Mouse (Mus musculus): ENCODE data around the gene Higd2a. TPM values are rescaled to one million over a fixed set of nuclear protein-coding genes. Genes with fewer than 3 reads are reported as not detected.

Higd2a gene
- polyA plus RNA-seq, 1 experiment from 2014 or later = 172 TPM

DNA sequence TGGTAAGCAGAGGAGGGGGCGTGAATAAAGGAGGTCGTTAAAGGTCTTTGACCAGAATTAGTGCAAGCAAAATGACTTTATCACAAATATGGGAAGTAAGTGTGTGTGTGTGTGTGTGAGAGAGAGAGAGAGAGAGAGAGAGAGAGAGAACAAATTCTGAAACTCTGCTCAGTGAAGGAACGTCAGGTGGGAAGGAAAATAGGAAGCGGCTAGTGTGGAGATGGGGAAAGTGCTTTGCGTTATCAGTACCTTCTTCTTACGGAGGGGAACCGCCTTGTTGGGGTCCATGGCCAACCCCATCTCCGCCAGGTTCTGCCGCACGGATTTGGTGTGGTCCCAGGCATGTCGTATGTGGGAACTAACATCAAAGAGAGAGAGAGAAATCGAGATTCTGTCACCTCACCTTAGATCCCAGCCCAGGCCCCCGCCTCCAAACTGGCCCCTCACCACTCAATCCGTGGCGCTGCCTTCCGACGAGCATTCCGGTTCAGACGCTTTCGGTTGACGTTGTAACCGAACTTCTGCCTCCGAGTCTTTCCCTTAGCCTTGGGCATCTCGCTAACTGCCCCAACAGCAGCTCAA, 502 bp upstream of the Higd2a start:
- Histone ChIP-seq H3K27ac (no peak overlapping the region), H3K27me3 (replicated peaks) (no peaks in the 10 kb centered on the region), H3K4me2 (replicated peaks) (peak overlapping the region; percentile 76), H3K9me3 (no peaks in the 10 kb centered on the region), H3K4me3 (peak overlapping the region; percentile 66), H3K9ac (peak overlapping the region; percentile 74), H3K4me1 (peaks cover 8% of the 10 kb centered on the region), H3K36me3 (peaks cover 38% of the 10 kb centered on the region)
- WGBS = 2% methylated on average over 24 of the region's 24 CpGs
- peak; percentile 48 for ATAC-seq (ENCODE audit: low FRiP score, low read depth)

DNA sequence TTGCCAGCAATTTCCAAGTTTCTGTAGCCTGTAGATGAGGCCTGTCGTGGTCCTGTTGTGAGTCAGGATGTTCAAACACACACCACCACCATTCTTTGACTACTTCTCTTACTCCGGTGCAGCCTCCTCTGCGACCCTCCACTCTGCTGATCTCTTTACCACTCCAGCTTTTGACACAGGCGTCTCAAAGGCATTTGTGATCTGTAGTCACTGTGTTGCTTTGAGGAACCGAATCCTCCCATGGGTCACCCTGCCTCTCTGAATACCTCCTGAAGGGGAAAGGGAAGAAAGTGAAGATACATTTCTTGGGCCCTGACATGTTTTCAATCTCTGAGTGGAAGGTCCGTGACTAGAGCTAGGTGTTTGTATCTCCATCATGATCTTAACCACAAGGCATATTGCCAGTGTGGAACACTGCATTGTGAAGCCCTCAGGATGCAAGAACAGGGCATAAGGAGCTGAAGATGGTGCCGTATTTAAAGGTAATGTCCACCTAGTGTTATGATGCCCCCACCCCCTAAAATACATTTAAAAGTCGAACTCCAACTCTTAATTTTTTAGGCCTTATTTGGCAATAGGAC, 1.9 kb downstream of the Higd2a start:
- Histone ChIP-seq H3K27me3 (replicated peaks) (no peaks in the 10 kb centered on the region), H3K9ac (no peak overlapping the region), H3K36me3 (peaks cover 34% of the 10 kb centered on the region), H3K4me2 (replicated peaks) (0 out of 2 replicates have a peak overlapping the region, but pooled peaks have one; percentile 76), H3K9me3 (no peaks in the 10 kb centered on the region), H3K27ac (no peak overlapping the region), H3K4me1 (peaks cover 8% of the 10 kb centered on the region), H3K4me3 (no peak overlapping the region)
- WGBS = 95% methylated on average over 8 of the region's 8 CpGs
- no peak for ATAC-seq (ENCODE audit: low FRiP score, low read depth)

DNA sequence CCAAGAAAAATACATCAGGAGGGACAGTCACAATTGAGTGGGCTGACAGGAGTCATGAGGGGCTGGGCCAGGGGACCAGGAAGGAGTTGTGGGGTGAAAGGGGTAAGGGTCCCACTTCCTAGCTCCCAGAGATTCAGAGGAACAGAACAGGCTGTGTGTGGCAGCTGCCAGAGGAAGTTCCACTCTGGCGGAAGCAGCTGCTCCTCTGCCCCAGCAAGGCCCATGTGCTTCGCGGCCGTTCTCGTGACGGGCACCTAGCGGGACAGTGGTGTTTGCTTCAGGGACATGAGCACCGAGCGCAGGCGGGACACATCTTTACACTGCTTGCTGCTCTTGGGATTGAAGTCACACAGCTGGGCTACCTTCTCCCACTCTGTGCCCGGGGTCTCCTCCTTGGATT, 3.6 kb downstream of the Higd2a start:
- WGBS = 93% methylated on average over 11 of the region's 11 CpGs
- Histone ChIP-seq H3K4me2 (replicated peaks) (no peak overlapping the region), H3K27ac (no peak overlapping the region), H3K4me1 (peaks cover 8% of the 10 kb centered on the region), H3K36me3 (peaks cover 33% of the 10 kb centered on the region), H3K4me3 (no peak overlapping the region), H3K9me3 (no peaks in the 10 kb centered on the region), H3K9ac (no peak overlapping the region), H3K27me3 (replicated peaks) (no peaks in the 10 kb centered on the region)
- ATAC-seq (ENCODE audit: low FRiP score, low read depth) = no peak

DNA sequence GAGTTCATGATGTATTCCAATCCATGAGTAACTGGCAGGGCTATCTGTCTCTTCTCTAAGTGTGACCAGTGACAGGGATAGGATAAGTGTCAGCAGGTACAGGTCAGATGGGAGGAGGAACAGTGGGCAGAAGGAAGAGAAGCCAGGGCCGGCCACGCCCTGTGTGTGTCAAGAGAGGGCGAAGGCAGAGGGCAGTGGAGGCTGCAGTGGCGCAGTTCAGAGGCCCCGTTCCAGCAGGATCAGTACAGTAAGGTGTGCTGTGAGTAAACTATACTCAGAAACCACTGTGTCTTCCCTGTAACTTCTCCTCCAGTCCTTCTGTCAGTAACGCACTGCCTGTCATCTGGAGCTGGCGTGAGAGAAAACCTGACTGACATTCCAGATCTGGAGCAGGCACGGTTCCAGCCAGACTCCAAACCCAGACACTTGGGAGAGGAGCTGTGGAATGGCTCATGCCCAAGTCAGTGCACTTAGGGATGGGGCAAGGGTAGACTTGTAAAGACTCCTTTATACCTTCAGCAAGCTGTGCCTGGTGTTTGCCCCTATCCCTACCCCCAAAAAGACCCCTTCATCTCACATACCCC, 6.2 kb downstream of the Higd2a start:
- peaks cover 44% of the 10 kb centered on the region for H3K36me3 ChIP-seq
- H3K4me2 ChIP-seq (replicated peaks) = no peak overlapping the region
- no peak overlapping the region for H3K9ac ChIP-seq
- H3K27me3 ChIP-seq (replicated peaks) = no peaks in the 10 kb centered on the region
- peaks cover 2% of the 10 kb centered on the region for H3K4me1 ChIP-seq
- no peak overlapping the region for H3K27ac ChIP-seq
- ATAC-seq (ENCODE audit: low FRiP score, low read depth) = no peak
- no peak overlapping the region for H3K4me3 ChIP-seq
- H3K9me3 ChIP-seq = no peaks in the 10 kb centered on the region
- whole genome bisulfite sequencing = 86% methylated on average over 8 of the region's 8 CpGs

DNA sequence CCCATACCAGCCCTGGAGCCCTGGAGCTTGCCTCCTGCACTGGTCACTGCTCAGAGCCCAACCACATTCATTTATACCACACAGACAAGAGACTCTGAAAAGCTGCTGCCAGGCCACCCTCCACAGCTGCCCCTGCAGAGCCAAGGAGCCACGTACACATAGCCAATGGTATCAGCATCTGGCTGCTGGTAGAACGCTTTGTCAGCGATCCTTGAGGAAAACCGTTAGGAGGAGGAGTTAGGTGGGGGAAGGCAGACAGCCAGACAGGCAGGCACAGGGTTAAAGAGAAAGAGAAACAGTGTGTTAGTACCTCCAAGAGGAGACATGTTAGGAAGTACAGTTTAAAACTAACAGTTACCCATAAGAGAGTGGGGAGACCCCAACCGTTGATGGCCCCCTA, 6.9 kb downstream of the Higd2a start:
- Histone ChIP-seq H3K36me3 (peaks cover 44% of the 10 kb centered on the region), H3K4me2 (replicated peaks) (no peak overlapping the region), H3K9me3 (no peaks in the 10 kb centered on the region), H3K27ac (no peak overlapping the region), H3K27me3 (replicated peaks) (no peaks in the 10 kb centered on the region), H3K9ac (no peak overlapping the region), H3K4me3 (no peak overlapping the region), H3K4me1 (no peaks in the 10 kb centered on the region)
- no peak for ATAC-seq (ENCODE audit: low FRiP score, low read depth)
- WGBS = 64% methylated on average over 5 of the region's 5 CpGs

DNA sequence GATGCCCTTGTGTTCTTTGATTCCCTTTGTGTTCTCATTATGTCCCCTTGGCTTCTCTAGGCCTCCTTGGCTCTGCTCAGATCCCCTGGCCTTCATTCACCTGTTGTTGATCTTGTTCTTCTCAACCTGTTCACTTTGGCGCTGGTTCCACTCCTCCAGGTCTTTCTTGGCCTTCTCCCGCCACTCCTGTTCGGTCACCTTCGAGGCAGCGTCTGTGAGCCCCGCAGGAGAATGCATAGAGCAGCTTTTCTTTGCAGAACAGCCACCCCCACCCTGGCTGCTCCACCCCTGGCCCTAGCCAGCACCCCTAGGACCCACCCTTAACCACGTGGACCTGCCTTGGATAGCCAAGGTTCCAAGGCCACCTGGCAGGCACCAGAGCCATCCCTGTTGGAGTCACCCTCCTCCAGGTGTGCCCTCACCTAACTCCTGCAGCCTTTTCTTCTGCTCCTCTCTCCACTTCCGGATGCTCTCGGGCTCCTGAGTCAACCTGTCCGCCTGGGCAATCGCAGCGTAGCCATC, 8.7 kb downstream of the Higd2a start:
- Histone ChIP-seq H3K9ac (no peak overlapping the region), H3K27ac (no peak overlapping the region), H3K36me3 (peaks cover 41% of the 10 kb centered on the region), H3K4me2 (replicated peaks) (no peak overlapping the region), H3K27me3 (replicated peaks) (no peaks in the 10 kb centered on the region), H3K4me3 (no peak overlapping the region), H3K9me3 (no peaks in the 10 kb centered on the region), H3K4me1 (no peaks in the 10 kb centered on the region)
- no peak for ATAC-seq (ENCODE audit: low FRiP score, low read depth)
- 90% methylated on average over 12 of the region's 12 CpGs for WGBS

DNA sequence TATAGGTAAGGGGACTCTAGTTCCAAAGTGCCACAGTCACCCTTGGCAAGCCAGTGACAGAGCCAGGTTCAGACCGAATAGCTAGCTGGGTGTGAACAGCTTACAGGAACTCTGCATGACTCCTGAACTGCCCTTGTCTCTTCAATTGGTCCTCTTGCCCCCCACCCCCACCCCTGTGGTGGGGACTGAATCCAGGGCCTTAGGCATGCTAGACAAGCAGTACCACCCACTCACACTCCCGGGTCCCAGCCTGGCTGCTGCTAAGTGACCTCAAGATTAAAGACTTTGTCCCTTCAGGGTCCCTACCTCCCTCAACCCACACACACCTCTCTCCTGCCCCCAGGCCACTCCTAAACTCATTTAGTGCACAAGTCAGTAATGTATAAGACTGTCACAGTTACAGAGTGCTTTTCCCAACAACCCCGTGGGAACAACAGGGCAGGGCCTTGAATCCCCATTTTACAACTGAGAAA, 12.7 kb downstream of the Higd2a start:
- 33% methylated on average over 3 of the region's 3 CpGs for WGBS
- Histone ChIP-seq H3K4me2 (replicated peaks) (no peak overlapping the region), H3K27me3 (replicated peaks) (no peaks in the 10 kb centered on the region), H3K9ac (no peak overlapping the region), H3K4me1 (no peaks in the 10 kb centered on the region), H3K4me3 (no peak overlapping the region), H3K36me3 (peaks cover 26% of the 10 kb centered on the region), H3K9me3 (no peaks in the 10 kb centered on the region), H3K27ac (no peak overlapping the region)
- ATAC-seq (ENCODE audit: low FRiP score, low read depth) = no peak

DNA sequence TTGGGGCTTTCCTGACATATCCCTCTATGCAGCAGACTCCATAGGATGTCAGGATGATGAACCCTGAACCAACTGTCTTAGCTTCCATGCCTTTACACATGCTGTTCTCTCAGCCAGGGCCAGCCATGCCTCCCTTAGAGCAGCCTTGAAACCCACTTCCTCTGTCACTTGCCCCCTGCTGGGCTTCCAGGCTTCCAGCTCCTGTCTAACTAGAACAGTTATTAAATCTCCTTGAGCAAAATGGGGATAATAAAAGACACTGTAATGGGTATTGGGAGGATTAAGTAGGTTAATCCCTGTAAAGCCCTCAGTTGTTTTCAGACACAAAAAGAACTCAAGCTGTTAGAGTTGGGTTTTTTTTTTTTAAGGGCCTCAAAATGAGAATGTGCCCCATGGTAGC, 13.5 kb downstream of the Higd2a start:
- H3K9ac ChIP-seq = no peak overlapping the region

DNA sequence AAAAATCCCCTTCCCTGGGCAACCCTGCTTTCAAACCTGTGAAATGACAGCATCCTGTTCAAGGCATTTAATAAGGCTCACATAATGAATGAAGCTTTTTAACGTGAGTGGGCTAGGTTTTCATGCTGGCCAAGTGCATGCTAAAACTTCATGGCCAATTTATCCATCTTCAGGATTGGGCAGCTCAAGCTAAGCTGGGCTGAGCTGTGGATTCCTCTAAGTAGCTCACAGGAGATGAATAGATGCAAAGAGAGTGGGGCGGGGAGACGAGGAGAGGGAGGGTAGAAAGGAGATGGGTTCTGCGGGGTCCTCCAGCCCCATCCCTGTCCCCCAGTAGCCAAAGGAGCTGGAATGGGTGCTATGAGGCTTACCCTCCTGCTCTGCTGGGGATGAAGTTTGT, 14.2 kb downstream of the Higd2a start:
- H3K4me2 ChIP-seq (replicated peaks) = no peak overlapping the region
- no peak overlapping the region for H3K9ac ChIP-seq
- H3K27me3 ChIP-seq (replicated peaks) = no peaks in the 10 kb centered on the region
- no peak overlapping the region for H3K4me3 ChIP-seq
- peaks cover 14% of the 10 kb centered on the region for H3K36me3 ChIP-seq
- no peak overlapping the region for H3K27ac ChIP-seq
- peaks cover 8% of the 10 kb centered on the region for H3K4me1 ChIP-seq
- 63% methylated on average over 4 of the region's 4 CpGs for WGBS
- ATAC-seq (ENCODE audit: low FRiP score, low read depth) = no peak
- no peaks in the 10 kb centered on the region for H3K9me3 ChIP-seq

More for the DNA sequence above, 13.5 kb downstream of the Higd2a start:
- H3K27me3 ChIP-seq (replicated peaks) = no peaks in the 10 kb centered on the region
- H3K36me3 ChIP-seq = peaks cover 20% of the 10 kb centered on the region
- no peak for ATAC-seq (ENCODE audit: low FRiP score, low read depth)
- H3K4me2 ChIP-seq (replicated peaks) = no peak overlapping the region
- no peak overlapping the region for H3K27ac ChIP-seq
- H3K9me3 ChIP-seq = no peaks in the 10 kb centered on the region
- no peak overlapping the region for H3K4me3 ChIP-seq
- peaks cover under 1% of the 10 kb centered on the region; the same call in 1 of the 2 replicates for H3K4me1 ChIP-seq

DNA sequence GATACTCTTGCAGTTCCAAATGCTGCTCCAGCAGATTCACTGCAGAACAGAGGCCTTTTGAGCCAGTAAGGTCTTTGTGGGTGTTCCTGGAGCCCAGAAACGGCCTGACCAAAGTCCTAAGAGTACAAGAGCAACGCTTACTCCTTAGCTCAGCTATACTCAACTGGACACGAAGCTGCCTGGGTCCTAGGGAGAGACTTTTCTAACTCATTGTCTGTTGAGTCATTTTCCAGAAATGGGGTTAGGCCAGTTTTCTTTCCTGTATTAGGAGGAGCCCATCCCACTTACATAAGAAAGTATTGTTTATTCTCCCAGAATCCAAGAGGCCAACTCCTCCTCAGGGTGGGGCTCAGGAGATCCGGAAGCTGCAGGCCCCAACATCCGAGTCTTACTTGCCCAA, 15.4 kb downstream of the Higd2a start:
- H3K27me3 ChIP-seq (replicated peaks) = no peaks in the 10 kb centered on the region
- 83% methylated on average over 5 of the region's 5 CpGs for WGBS

DNA sequence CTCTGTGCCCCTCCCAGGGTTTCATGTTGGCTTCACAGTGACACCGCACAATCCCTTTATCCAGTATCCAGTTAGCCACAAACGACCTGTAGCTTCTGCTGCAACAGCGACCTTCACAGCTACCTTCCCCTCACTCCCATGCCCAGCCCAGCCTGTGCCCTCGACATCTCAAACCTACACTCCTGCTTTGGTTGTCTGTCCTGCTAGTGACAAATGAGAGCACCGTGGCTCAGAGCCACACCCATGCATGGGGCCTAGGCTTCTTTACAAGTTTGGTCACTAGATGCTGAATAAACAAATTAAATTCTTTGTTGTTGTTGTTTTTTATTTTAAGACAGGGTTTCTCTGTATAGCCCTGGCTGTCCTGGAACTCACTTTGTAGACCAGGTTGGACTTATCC, 17.2 kb downstream of the Higd2a start:
- Histone ChIP-seq H3K36me3 (0 out of 2 replicates have a peak, but pooled peaks cover 8% of the 10 kb centered on the region), H3K27ac (no peak overlapping the region), H3K4me2 (replicated peaks) (no peak overlapping the region), H3K27me3 (replicated peaks) (no peaks in the 10 kb centered on the region), H3K4me3 (no peak overlapping the region), H3K9ac (no peak overlapping the region), H3K4me1 (peaks cover 20% of the 10 kb centered on the region), H3K9me3 (no peaks in the 10 kb centered on the region)
- ATAC-seq (ENCODE audit: low FRiP score, low read depth) = no peak
- 77% methylated on average over 5 of the region's 5 CpGs for WGBS

More for the DNA sequence above, 15.4 kb downstream of the Higd2a start:
- no peak overlapping the region for H3K9ac ChIP-seq
- no peak overlapping the region for H3K4me3 ChIP-seq
- 0 out of 2 replicates have a peak, but pooled peaks cover 8% of the 10 kb centered on the region for H3K36me3 ChIP-seq
- peaks cover 14% of the 10 kb centered on the region for H3K4me1 ChIP-seq
- no peak for ATAC-seq (ENCODE audit: low FRiP score, low read depth)
- H3K27ac ChIP-seq = no peak overlapping the region
- H3K9me3 ChIP-seq = no peaks in the 10 kb centered on the region
- H3K4me2 ChIP-seq (replicated peaks) = no peak overlapping the region

DNA sequence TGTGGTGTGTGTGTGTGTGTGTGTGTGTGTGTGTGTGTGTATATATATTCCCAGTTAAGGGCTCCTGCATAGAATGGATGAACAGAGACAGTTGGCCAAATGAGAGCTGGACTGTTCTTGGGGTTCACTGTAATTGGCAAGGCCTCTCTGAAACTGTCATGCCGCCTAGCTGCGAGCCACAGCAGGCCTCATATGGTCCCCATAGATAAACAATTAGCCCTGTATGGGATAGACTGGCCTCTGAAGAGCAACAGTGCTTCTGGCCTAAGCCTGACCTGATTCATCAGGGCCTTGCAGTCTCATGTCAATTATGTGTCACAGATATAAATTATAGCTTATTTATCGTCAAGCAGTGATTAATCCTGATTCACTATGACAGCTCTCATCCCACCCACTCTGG, 18.0 kb downstream of the Higd2a start:
- Histone ChIP-seq H3K4me2 (replicated peaks) (no peak overlapping the region), H3K27me3 (replicated peaks) (no peaks in the 10 kb centered on the region), H3K4me1 (peaks cover 20% of the 10 kb centered on the region), H3K9ac (no peak overlapping the region), H3K9me3 (no peaks in the 10 kb centered on the region), H3K27ac (no peak overlapping the region), H3K4me3 (no peak overlapping the region), H3K36me3 (0 out of 2 replicates have a peak, but pooled peaks cover 8% of the 10 kb centered on the region)
- whole genome bisulfite sequencing = 71% methylated on average over 3 of the region's 3 CpGs
- ATAC-seq (ENCODE audit: low FRiP score, low read depth) = no peak
